Mouse (Mus musculus) forebrain, embryonic 14.5 days (tissue): Measurements from ENCODE around the gene Ccr4. TPM values are rescaled to one million over a fixed set of nuclear protein-coding genes. Genes with fewer than 3 reads are reported as not detected.

ENCODE experiments used
- ATAC-seq: fragments of 200-750 bp; cut with Nextera tagmentation; 2 replicates; pipeline ENCODE4 v1.8.0; 2017; ENCODE audit warnings: mild to moderate bottlenecking, moderate library complexity
- DNase-seq: peaks from one replicate; pipeline ENCODE4 v3.0.0-alpha.2; 2015; ENCODE audit warnings: low spot score
- H3K27ac ChIP-seq: fragments of 300-500 bp; sonication (generic); 2 replicates; pipeline ENCODE4 v1.5.1; 2014; ENCODE audit warnings: low read depth, mild to moderate bottlenecking, control low read depth, low read length, moderate library complexity
- H3K27me3 ChIP-seq: fragments of 300-500 bp; sonication (generic); replicated peaks from 2 replicates; pipeline ENCODE4 v1.6.1; 2014; ENCODE audit warnings: low read length, control low read depth, mixed read lengths; ENCODE audit not compliant: control insufficient read depth, insufficient read depth
- H3K36me3 ChIP-seq: fragments of 300-500 bp; sonication (generic); 2 replicates; pipeline ENCODE4 v1.6.1; 2014; ENCODE audit warnings: low read length, control low read depth; ENCODE audit not compliant: control insufficient read depth, insufficient read depth
- H3K4me1 ChIP-seq: fragments of 300-500 bp; sonication (generic); 2 replicates; pipeline ENCODE4 v1.6.1; 2014; ENCODE audit warnings: antibody characterized with exemption, low read length, control low read depth; ENCODE audit not compliant: control insufficient read depth, insufficient read depth
- H3K4me2 ChIP-seq: fragments of 300-500 bp; sonication (generic); 2 replicates; pipeline ENCODE4 v1.6.1; 2014; ENCODE audit warnings: mild to moderate bottlenecking, control low read depth, low read length
- H3K4me3 ChIP-seq: fragments of 300-500 bp; sonication (generic); 2 replicates; pipeline ENCODE4 v1.5.1; 2014; ENCODE audit warnings: low read depth, low read length, control low read depth
- H3K9ac ChIP-seq: fragments of 300-500 bp; sonication (generic); 2 replicates; pipeline ENCODE4 v1.6.1; 2014; ENCODE audit warnings: mild to moderate bottlenecking, low read length, control low read depth, moderate library complexity
- H3K9me3 ChIP-seq: fragments of 300-500 bp; sonication (generic); replicated peaks from 2 replicates; pipeline ENCODE4 v1.6.1; 2016; ENCODE audit warnings: low read length, control low read depth, mixed read lengths; ENCODE audit not compliant: control insufficient read depth
- whole genome bisulfite sequencing: fragments of 180-500 bp; shearing (Covaris S2); extraction: QIAGEN DNeasy Blood & Tissue Kit; methylation state at CpG from one replicate; pipeline ENCODE4 v1.1.7; 2014; 5-methylcytosine and 5-hydroxymethylcytosine counted together
- polyA plus RNA-seq: library from polyadenylated mRNA; unstranded; fragments of >200 nt; fragmentation: Nextera tagmentation; extraction: Ambion mirVana; gene quantifications from 2 replicates; pipeline ENCODE4 v1.2.1, GENCODE M21; 2014

The Ccr4 gene
- polyA plus RNA-seq, 1 experiment from 2014 or later = not detected

DNA sequence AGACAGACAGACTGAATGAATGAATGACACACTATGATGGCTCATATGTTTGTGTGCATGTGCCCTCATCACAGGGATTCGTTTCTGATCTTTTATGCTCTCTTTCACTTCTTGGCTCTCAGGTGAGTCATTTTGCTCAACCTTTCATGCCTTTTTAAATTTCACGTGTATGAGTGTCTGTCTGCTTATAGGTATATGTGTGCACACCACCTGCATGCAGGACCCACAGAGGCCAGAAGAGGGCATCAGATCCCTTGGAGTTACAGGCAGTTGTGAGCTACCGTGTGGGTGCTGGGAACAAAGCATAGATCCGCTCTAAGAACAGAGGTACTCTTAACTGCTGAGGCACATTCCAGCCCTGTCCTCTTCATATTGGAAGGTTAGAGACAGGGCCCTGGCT is 36.0 kb downstream of the Ccr4 start:
- 95% methylated on average over 4 of the region's 4 CpGs for WGBS
- no peak overlapping the region for H3K4me2 ChIP-seq

DNA sequence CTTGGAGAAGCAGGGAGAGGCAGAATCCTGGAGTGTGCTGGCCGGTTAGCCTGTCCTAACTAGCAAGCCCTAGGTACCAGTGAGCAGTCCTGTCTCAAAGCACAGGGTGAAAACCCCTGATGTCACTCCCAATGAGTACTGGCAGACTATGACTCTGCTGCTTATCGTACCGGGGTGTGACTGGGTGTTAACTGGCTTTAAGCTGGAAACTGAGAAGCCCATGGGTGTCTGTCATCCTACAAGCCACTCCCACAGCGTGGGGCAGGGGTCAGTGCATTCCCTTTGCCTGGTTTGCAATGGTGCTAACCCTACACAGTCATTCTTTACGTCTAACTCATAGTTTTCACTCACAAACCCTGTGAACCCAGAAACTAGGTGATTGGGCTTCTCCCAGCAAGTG is 36.5 kb downstream of the Ccr4 start:
- Histone ChIP-seq H3K4me3 (no peak overlapping the region), H3K9me3 (no peaks in the 10 kb centered on the region), H3K27me3 (no peaks in the 10 kb centered on the region), H3K9ac (no peak overlapping the region), H3K36me3 (peaks cover 8% of the 10 kb centered on the region; the same call in 1 of the 2 replicates), H3K27ac (no peak overlapping the region), H3K4me1 (no peaks in the 10 kb centered on the region), H3K4me2 (no peak overlapping the region)
- no peak for DNase-seq
- WGBS = 91% methylated on average over 5 of the region's 5 CpGs
- ATAC-seq = no peak

More for the DNA sequence above, 36.0 kb downstream of the Ccr4 start:
- DNase-seq (no peak), ATAC-seq (no peak)
- Histone ChIP-seq H3K27ac (no peak overlapping the region), H3K4me1 (no peaks in the 10 kb centered on the region), H3K4me3 (no peak overlapping the region), H3K27me3 (no peaks in the 10 kb centered on the region), H3K9me3 (no peaks in the 10 kb centered on the region), H3K9ac (no peak overlapping the region), H3K36me3 (peaks cover 8% of the 10 kb centered on the region; the same call in 1 of the 2 replicates)

DNA sequence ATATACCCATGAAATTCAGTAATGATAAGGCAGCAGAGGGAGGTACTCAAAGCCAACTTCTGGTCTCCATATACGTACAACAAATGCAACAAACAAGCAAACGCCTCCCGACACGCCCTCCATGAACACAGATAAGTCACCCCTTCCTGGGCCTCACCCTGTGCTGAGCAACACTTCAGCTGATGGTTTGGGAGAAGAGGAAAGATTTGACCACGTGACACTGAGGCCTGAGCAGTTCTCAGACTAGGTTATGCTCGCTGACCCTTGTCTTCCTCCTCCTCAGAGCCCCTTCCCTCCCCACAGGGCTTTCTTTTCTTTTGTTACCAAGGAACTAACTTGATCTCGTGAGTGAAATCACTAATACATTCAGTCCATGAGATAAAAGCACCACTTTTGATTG is 37.8 kb downstream of the Ccr4 start:
- H3K4me1 ChIP-seq = no peaks in the 10 kb centered on the region
- no peaks in the 10 kb centered on the region for H3K9me3 ChIP-seq
- no peaks in the 10 kb centered on the region for H3K27me3 ChIP-seq
- H3K36me3 ChIP-seq = peaks cover 8% of the 10 kb centered on the region; the same call in 1 of the 2 replicates
- H3K4me2 ChIP-seq = no peak overlapping the region
- no peak overlapping the region for H3K27ac ChIP-seq
- 73% methylated on average over 7 of the region's 7 CpGs for WGBS
- no peak for ATAC-seq
- no peak overlapping the region for H3K4me3 ChIP-seq
- DNase-seq = no peak
- H3K9ac ChIP-seq = no peak overlapping the region

DNA sequence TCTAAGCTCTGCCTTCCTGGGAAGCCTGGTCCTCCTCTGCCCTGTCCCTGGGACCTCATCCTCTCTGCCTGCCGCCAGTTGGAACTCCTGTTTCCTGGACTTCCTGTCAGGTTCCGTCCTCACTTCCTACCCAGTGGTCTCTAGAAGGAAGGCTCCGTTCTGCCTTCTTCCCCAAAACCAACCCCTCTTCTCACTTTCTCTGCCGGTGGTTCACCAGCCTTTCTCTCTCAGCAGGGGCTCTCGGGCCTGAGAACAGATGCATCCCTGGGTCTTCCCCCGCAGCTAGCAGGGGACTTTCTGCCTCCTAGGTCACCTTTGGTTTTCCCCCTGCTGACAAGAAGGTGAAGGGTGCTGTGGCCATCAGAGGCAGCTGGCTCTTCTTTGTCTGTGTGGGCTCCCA is 39.3 kb downstream of the Ccr4 start:
- no peak overlapping the region for H3K27ac ChIP-seq
- WGBS = 83% methylated on average over 6 of the region's 6 CpGs
- no peak overlapping the region for H3K4me3 ChIP-seq
- H3K27me3 ChIP-seq = no peaks in the 10 kb centered on the region
- no peaks in the 10 kb centered on the region for H3K4me1 ChIP-seq
- DNase-seq = no peak
- peaks cover 8% of the 10 kb centered on the region; the same call in 1 of the 2 replicates for H3K36me3 ChIP-seq
- H3K9me3 ChIP-seq = no peaks in the 10 kb centered on the region
- no peak for ATAC-seq
- H3K4me2 ChIP-seq = no peak overlapping the region
- H3K9ac ChIP-seq = no peak overlapping the region

DNA sequence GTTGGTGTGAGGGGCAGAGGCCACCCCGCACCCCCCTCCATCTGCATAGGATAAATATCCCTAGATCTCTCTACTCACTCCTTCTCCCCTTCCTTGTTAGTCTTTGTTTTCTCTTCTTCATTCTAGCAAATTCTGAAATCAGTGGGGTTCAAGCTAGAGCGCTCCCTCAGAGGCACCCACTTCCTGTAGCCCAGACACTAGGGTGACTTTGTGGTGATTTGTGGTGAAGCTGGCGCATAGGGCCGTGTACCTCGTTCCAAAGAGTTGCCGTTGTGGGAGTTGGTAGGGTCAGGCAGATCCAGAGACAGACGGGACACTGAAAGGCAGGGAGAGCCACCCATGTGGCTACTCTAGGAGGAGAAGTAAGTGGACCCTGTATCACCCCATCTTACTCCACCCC is 42.1 kb downstream of the Ccr4 start:
- WGBS = 95% methylated on average over 7 of the region's 7 CpGs
- no peak for ATAC-seq
- H3K27me3 ChIP-seq = no peaks in the 10 kb centered on the region

DNA sequence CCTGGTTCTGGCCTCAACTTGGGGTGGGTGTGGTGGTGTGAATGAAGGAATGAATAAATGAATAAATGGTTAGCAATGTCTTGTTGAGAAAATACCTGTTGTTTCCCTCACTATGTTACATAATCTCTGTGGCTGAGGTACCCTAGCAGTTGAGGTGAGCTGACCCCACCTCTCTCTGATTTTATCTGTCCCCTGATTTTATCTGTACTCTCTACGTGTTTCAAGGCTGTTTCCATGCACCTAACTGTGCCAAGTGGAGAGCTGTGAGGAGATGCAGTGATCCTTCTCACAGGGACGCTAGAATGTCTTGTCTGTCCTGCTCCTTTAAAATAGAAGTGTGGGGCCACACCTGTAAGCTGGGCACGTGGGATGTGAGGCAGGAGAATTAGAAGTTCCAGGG is 46.3 kb downstream of the Ccr4 start:
- Histone ChIP-seq H3K4me2 (no peak overlapping the region), H3K4me3 (no peak overlapping the region), H3K27ac (no peak overlapping the region), H3K27me3 (no peaks in the 10 kb centered on the region), H3K9me3 (no peaks in the 10 kb centered on the region), H3K4me1 (no peaks in the 10 kb centered on the region), H3K36me3 (0 out of 2 replicates have a peak, but pooled peaks cover 4% of the 10 kb centered on the region), H3K9ac (no peak overlapping the region)
- ATAC-seq (no peak), DNase-seq (no peak)
- 76% methylated on average over 3 of the region's 3 CpGs for WGBS

More for the DNA sequence above, 42.1 kb downstream of the Ccr4 start:
- Histone ChIP-seq H3K4me2 (no peak overlapping the region), H3K9ac (no peak overlapping the region), H3K4me1 (no peaks in the 10 kb centered on the region), H3K4me3 (no peak overlapping the region), H3K9me3 (no peaks in the 10 kb centered on the region), H3K27ac (no peak overlapping the region), H3K36me3 (peaks cover 10% of the 10 kb centered on the region; the same call in 1 of the 2 replicates)
- DNase-seq = no peak

DNA sequence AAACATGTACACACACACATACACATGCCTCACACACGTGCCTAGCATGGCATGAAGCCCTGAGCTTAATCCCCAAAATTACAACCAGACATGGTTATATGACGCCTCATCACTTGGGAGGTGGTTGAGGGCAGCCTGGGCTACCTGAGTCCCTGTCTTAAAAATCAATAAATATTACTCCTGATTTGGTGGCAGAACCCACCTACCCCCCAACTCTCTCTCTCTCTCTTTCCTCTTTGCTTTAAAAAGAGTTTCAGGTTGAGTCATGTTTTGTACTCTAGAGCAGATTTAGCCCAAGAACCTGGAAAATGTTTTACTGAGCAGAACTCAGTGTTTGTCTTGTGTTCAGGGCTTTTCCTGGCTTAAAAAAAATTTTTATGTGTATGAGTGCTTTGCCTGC is 49.3 kb downstream of the Ccr4 start:
- no peak overlapping the region for H3K27ac ChIP-seq
- H3K9ac ChIP-seq = no peak overlapping the region
- no peak overlapping the region for H3K4me2 ChIP-seq
- ATAC-seq (no peak), DNase-seq (no peak)
- no peaks in the 10 kb centered on the region for H3K4me1 ChIP-seq
- no peaks in the 10 kb centered on the region for H3K27me3 ChIP-seq
- no peak overlapping the region for H3K4me3 ChIP-seq
- WGBS = 84% methylated on average over 2 of the region's 2 CpGs
- no peaks in the 10 kb centered on the region for H3K9me3 ChIP-seq
- 0 out of 2 replicates have a peak, but pooled peaks cover 4% of the 10 kb centered on the region for H3K36me3 ChIP-seq

DNA sequence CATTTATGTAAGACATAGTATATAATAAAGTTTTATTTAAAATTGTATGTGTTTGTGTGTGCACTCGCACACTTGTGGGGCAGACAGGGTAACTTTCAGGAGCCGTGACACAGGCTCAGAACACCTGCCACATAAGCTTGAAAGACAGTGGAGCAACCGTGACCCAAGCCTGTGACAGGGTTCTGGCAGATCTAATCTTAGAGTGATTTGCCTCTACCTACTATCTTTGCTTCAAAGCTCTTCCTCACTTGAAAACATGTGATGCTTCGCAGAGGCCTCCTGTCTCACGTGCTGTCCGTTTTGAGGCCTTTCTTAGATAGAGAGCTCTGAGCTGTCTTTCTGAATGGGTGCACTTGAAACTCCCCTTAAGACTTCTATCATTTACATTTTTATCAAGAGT is 52.3 kb downstream of the Ccr4 start:
- H3K36me3 ChIP-seq = 0 out of 2 replicates have a peak, but pooled peaks cover 2% of the 10 kb centered on the region
- H3K27me3 ChIP-seq = no peaks in the 10 kb centered on the region
- H3K9me3 ChIP-seq = no peaks in the 10 kb centered on the region
- 92% methylated on average over 6 of the region's 6 CpGs for WGBS
- H3K9ac ChIP-seq = no peak overlapping the region
- DNase-seq (no peak), ATAC-seq (no peak)
- no peaks in the 10 kb centered on the region for H3K4me1 ChIP-seq
- H3K4me3 ChIP-seq = no peak overlapping the region
- no peak overlapping the region for H3K4me2 ChIP-seq
- H3K27ac ChIP-seq = no peak overlapping the region

DNA sequence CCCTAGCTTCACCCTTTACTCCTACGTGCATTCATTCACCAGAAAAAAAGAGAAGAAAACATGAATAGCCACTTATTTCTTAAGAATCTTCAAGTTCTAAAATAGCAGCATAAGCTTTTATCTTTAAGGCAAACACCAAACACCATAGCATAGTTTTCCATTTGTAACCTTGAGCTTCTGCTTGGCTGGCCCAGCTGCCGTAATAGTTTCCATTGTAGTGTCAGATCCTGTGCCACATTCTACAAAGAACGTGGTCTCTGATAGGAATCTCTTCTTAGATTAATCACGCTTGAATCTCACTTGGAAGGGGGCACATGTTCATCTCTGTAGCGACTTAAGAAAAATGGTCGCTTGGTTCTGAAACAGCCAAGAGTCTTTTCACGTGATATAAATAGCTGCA is 53.1 kb downstream of the Ccr4 start:
- Histone ChIP-seq H3K4me2 (no peak overlapping the region), H3K27me3 (no peaks in the 10 kb centered on the region), H3K4me1 (no peaks in the 10 kb centered on the region), H3K36me3 (0 out of 2 replicates have a peak, but pooled peaks cover 2% of the 10 kb centered on the region), H3K27ac (no peak overlapping the region), H3K4me3 (no peak overlapping the region), H3K9ac (no peak overlapping the region), H3K9me3 (no peaks in the 10 kb centered on the region)
- DNase-seq = no peak
- ATAC-seq = no peak
- WGBS = 78% methylated on average over 7 of the region's 7 CpGs
